Mouse (Mus musculus) embryonic stem cell, embryonic (primary cell): ENCODE results near the gene Pth2r.

Source experiments
- CTCF ChIA-PET, 4 experiments: fragments of 300-600 bp in 2 of 4; fragments of 350-600 bp in 2 of 4; sonication (Branson Sonifier 250); formaldehyde crosslinking; loops; one replicate each; lab custom pipeline; 2022; ENCODE audit warnings: inconsistent platforms in 2 of 4; lab: Charles Lee
- POLR2A ChIA-PET, 4 experiments: fragments of 300-600 bp in 2 of 4; fragments of 350-600 bp in 2 of 4; sonication (Branson Sonifier 250); formaldehyde crosslinking; loops; one replicate each; lab custom pipeline; 2022; ENCODE audit warnings: antibody characterized with exemption in 4 of 4, inconsistent platforms in 1 of 4; lab: Charles Lee

Gene Pth2r

GRCm38 (mm10) chr1:65407441-65407840 lies 125.6 kb downstream of the Pth2r start:
- CTCF ChIA-PET: no interaction called here
- POLR2A ChIA-PET: no interaction called here

- ChIA-PET CTCF (interaction anchor here in 1 of 4 experiments (0.5 to 0.6 kb wide), 2 partner anchors 32 to 155 kb away, joined by 3 to 4 read pairs; no protein-coding TSS in a partner anchor), POLR2A (no interaction called here)
Measured at GRCm38 (mm10) chr1:65420909-65421308, 139.1 kb downstream of the Pth2r start.

GRCm38 (mm10) chr1:65422501-65423010 lies 140.7 kb downstream of the Pth2r start:
- POLR2A ChIA-PET: no interaction called here

More at GRCm38 (mm10) chr1:65422501-65423010, 140.7 kb downstream of the Pth2r start:
- CTCF ChIA-PET: no interaction called here
